Mouse (Mus musculus) megakaryocyte progenitor cell, adult 5-6 weeks (primary cell): ENCODE results near the gene Add1. TPM values are rescaled to one million over a fixed set of nuclear protein-coding genes. Genes with fewer than 3 reads are reported as not detected.

Experiments
- ATAC-seq: replicated peaks from 2 replicates; pipeline ENCODE4 v1.8.0; 2016; ENCODE audit warnings: mild to moderate bottlenecking, moderate TSS enrichment, inconsistent platforms; ENCODE audit not compliant: poor library complexity
- total RNA-seq, 2 experiments: library from RNA; stranded (forward) in 1 of 2; stranded (reverse) in 1 of 2; fragments of 157-497, 149-512 nt in 1 of 2; fragments of 200-1000 nt in 1 of 2; gene quantifications; 2 replicates each; pipeline versions ENCODE4 v1.2.3 to v1.2.4; 2015 to 2017

Gene Add1
- total RNA-seq, 2 experiments from 2014 or later, result 71.0 to 83.9 TPM

GRCm38 (mm10) chr5:34661909-34662308, 88.4 kb downstream of the Add1 start:
- no peak for ATAC-seq

- ATAC-seq, result no peak
Observed at GRCm38 (mm10) chr5:34663231-34663630, 89.8 kb downstream of the Add1 start.

- 0 out of 2 replicates have a peak, but pooled peaks have one; percentile 23 for ATAC-seq
Observed at GRCm38 (mm10) chr5:34669493-34669892, 96.0 kb downstream of the Add1 start.

GRCm38 (mm10) chr5:34670280-34670679, 96.8 kb downstream of the Add1 start:
- ATAC-seq, result peak; percentile 63

Other genes with a start within 250 kb of the Add1 start
- 143 and 145 TPM in 2 replicates for gene Rnf4, start 237.4 kb upstream of the Add1 start, total RNA-seq (2015)
- 107 and 120 TPM in 2 replicates for gene Rnf4, start 237.4 kb upstream of the Add1 start, total RNA-seq (2017)
- gene Fam193a, start 203.7 kb upstream of the Add1 start, total RNA-seq (2015), result 27.1 and 38.6 TPM in 2 replicates
- gene Fam193a, start 203.7 kb upstream of the Add1 start, total RNA-seq (2017), result 30.8 and 48.2 TPM in 2 replicates
- 7.8 and 9.5 TPM in 2 replicates for gene Tnip2, start 59.7 kb upstream of the Add1 start, total RNA-seq (2015)
- gene Tnip2, start 59.7 kb upstream of the Add1 start, total RNA-seq (2017), result 17.6 and 22.2 TPM in 2 replicates
- gene Sh3bp2, start 47.8 kb upstream of the Add1 start, total RNA-seq (2015), result 8.6 and 10.0 TPM in 2 replicates
- gene Sh3bp2, start 47.8 kb upstream of the Add1 start, total RNA-seq (2017), result 21.0 and 23.0 TPM in 2 replicates
- gene Mfsd10, start 63.5 kb downstream of the Add1 start, total RNA-seq (2015), result 195 and 211 TPM in 2 replicates
- 116 and 143 TPM in 2 replicates for gene Mfsd10, start 63.5 kb downstream of the Add1 start, total RNA-seq (2017)
- 31.0 and 32.9 TPM in 2 replicates for gene Nop14, start 86.5 kb downstream of the Add1 start, total RNA-seq (2015)
- gene Nop14, start 86.5 kb downstream of the Add1 start, total RNA-seq (2017), result 47.3 and 70.3 TPM in 2 replicates
- gene Grk4, start 86.7 kb downstream of the Add1 start, total RNA-seq (2015), result 1.1 and 1.2 TPM in 2 replicates
- gene Grk4, start 86.7 kb downstream of the Add1 start, total RNA-seq (2017), result 0.41 and 1.1 TPM in 2 replicates
- gene Htt, start 188.1 kb downstream of the Add1 start, total RNA-seq (2015), result 19.0 and 27.3 TPM in 2 replicates
- 19.6 and 24.4 TPM in 2 replicates for gene Htt, start 188.1 kb downstream of the Add1 start, total RNA-seq (2017)